Mouse (Mus musculus) lung, adult 18-20 months (tissue): ENCODE results near the gene Hoxd13.

Experiments
- DNase-seq, 2 experiments: peaks; one replicate each; pipeline ENCODE4 v3.0.0; 2022; ENCODE audit warnings: mixed read lengths in 2 of 2

Hoxd13 gene

DNA sequence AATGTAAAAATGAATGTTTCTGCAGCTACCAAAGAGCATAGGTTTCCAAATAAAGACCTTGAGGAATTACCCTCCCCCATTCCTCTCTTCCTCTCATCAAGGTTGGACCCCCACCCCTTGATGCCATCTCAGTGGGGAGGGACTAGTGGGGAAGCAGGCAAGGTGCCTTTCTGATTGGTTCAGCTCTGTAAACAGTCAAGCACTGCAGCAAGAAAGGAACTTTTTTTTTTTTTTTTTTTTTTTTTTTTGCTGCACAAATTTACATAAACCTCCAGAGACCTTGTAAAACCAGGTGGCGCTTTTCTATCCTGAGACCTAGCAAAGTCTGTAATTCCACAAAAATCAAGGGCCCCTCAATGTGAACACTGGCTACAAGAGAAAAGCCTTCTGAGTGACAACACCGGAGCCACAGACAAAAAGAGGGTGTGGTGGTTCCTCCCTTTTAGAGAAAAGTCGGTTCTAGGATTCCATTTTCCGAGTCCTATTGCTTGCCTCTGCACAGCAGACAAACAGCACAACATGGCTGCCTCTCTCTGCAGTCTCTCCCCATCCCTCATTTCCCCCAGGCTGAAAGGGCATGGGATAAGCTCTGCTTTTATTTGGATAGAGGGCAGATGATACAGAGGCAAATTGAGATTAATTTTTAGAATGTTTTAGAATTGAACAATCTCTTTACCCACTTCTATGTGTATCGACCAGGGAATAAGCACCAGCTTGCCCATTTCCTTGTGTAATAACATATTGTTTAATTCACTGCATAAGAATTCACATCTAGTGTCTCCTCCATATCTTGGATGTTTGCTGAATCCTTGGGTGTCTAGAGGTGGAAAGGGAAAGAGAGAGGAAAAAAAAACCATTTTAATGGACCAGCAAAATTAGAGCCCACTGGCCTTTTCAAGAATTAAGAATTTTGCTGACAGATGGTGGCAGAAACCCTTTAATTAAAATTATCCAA is 41.6 kb downstream of the Hoxd13 start:
- no peak for DNase-seq

DNA sequence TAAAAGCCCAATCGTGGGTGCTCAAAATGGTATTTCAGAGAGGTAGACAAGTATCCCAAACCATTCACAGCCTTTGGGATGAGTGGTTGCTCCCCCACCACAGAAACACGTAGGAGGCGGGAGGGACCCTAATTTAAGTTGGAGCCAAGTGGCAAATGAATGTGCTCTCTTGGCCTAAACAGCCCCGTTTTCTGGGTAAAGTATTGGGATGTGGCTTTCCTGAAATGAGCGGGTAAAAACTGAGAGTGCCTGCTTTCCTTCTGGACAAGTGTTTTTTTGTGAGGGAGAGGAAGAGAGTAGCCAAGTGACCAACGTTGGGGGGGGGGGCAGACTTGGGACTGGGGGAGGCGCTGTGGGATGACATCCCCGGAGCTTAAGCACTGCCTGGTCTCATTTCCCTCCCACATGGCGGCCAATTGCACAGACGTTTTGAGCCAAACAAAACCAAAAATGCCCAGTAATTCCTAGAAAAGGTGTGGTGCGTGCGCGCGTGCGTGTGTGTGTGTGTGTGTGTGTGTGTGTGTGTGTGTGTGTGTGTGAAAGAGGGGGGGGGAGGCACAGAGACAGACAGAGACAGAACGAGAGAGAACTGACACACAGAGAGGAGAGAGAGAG is 42.9 kb downstream of the Hoxd13 start:
- no peak for DNase-seq

DNA sequence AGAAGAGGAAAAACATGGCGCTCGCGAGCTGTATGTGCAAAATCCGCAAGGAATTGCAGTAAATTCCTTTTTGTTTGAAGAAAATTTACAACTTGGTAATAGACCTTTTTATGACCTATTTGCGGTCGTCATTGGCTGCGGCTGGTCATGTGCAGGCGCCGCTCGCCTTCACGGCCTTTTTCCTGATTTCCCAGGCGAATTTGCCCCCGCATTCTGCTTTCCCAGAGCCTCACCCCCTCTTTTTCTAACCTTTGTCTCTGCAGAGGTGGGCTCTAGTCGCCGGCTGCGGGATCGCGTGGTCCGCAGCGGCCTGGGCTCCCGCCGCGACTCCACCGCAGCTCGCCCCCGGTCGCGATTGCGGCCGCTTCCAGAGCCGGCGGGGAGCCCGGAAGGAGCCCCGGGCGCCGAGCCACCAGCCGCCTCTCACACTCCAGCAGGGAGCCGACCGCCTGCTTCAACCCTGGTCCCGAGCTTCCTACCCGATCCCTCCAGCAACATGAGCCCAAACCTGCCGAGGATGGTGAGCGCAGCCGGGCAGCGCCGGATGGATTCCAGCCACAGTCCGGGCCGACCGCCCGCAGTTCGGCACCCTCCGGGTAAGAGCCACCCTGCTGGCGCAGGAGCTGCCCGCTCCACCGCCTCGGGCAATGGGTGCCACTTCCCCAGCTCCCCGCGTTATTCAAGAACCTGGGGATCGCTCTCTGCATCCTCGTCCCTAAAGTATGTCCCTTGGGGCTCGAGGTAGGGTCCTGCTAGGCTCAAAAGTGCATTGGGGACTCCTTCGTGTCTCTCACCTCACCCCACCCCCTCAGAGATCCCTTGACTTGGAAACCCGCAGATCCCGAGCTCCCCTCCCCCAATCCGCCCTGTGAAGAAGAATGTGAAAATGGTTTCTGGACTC is 43.9 kb downstream of the Hoxd13 start, which contains the start of the genes Hoxd3 and Hoxd4:
Gene Hoxd3, plus strand, starts transcription at position 207 of the 901 bp plus-strand sequence.
Gene Hoxd4, plus strand, starts transcription at position 209 of the 901 bp plus-strand sequence.
- DNase-seq, result no peak

DNA sequence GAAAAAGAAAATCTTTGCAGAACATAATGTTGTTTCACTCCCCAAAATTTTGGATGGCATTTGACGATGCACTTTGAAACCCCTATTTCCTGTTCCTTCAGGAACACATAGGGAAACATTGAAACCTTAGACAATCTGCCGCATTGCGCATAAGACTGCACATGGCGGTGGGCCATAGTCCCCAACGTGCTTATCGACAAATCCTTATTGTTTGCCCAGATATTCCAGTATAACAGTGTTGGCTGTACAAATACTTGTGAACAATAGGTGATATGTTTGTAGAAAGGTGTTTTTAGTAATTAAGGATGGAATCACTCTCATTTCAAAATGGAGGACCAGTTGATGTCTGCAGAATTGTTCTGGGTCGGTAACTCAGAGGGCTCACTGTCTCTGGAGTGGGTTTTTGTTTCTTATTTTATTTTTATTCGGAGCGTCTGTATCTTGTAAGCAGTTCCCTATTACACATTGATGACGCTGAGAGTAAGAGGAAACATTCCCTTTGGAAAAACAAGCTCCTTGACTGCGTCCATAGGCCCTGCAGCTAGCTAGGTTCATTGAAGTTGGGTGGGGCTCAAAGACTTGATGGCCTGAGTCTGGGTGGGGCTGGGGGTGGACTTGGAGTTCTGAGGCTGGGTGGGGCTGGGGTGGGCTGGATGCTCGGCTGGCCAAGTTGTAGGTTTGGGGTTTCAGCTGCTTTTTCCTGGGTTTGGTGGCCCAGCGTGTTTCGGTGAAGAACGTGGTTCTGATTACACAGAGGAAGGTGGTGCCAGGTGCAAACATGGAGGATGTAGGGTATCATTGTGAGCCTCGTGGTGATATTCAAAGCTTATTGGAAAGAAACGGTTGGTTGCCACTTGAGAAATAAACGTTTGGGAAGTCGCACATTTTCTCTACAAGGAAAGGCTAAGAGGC is 45.4 kb downstream of the Hoxd13 start:
- no peak for DNase-seq

DNA sequence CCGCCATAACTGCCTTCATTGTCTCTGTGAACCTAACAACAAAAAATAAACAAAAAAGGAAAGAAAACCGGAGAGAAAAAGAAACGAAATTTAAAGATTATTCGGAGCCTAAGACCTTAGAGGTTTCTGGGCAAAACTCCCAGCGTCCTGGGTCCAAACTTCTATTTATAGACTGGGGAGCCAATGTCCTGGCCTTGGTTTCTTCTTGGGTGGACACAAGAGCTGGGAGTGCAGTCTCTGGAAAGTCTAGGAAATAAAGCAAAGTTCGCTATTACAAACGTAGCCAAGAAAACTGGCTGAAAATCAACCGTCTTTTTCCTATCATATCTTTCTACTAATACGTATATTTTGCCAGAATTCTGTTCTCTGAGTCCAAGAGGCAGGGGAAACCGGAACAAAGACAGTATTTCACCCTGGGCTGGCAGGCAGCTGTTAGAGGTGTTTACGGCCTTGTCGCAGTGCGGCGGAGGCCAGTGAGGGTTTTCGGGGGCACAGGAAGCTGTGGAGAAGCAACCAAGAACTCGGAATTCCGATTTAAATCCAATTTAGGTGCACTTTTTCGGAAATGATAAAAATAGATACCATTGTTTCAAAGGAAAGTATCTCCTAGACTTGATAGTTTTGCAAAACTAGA is 46.2 kb downstream of the Hoxd13 start:
- DNase-seq, result no peak

DNA sequence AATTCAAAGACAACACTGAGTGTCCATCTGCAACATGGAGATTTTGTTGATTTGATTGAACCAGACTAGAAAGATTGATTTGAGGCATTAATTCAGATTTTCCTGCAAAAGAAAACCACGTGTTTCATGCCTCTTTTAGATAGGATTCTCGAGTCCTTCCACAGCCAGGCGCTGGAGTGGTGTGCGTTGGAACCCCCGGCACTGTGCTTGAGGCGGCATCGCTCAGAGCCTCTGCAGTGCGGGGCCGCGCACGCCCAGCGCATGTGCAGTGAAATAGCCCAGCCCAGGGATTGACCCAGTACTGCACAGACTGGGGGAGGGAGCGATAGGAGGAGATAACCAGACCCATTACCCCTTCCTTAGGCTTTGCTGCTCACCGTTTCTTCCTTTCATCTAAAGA is 46.8 kb downstream of the Hoxd13 start:
- no peak for DNase-seq

DNA sequence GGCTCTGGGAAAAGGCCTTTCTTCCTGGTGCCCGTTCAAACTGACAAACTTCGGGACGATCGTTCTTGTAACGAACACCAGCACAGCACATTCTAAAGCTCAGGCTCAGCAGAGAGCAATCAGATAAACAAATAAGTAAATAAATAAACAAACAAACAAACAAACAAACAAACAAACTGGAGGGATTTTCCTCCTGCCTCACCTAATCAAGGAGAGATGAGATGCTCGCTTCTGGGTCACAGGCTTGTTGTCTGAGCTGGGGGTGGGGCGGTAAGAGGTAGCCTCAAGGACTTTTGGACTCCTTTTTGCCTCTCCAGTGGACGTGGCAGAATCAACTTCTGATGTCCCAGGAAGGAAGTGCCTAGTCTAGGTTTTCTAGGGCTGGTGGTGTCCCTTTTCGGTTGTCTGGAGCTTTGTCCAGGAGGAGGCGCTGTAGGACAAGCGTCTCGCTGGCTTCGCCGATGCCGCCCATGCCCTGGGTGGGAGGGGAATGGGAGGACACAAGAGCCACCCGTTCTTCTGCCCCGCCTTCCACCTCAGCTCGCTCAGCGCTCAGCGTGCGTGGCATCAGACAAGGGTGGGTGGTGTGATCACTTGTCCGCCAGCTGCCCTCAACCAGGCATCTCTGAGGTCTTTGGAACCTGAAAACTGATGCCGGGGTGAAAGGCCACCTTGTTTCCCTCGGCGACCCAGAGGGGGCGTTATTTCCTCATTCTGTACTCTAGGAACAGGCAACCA is 47.6 kb downstream of the Hoxd13 start:
- peak; percentile 66 to 77 for DNase-seq

DNA sequence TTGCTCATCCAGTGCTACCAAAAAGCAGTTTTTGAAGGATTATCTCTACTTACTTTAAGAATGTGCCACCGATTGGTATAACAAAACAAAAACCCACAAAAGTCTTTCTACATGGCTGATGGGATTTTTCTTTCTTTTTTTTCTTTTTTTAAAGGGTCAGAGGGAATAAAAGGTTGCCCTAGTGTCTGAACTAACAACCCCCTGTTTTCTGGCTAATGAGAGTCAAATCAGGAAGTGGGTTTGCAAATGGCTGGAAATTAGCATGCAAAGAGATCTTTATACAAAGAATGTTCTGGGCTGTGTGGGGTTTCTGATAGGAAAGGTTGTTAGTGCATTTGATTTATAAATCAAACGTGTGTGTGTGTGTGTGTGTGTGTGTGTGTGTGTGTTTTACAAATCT is 52.3 kb downstream of the Hoxd13 start:
- no peak for DNase-seq

DNA sequence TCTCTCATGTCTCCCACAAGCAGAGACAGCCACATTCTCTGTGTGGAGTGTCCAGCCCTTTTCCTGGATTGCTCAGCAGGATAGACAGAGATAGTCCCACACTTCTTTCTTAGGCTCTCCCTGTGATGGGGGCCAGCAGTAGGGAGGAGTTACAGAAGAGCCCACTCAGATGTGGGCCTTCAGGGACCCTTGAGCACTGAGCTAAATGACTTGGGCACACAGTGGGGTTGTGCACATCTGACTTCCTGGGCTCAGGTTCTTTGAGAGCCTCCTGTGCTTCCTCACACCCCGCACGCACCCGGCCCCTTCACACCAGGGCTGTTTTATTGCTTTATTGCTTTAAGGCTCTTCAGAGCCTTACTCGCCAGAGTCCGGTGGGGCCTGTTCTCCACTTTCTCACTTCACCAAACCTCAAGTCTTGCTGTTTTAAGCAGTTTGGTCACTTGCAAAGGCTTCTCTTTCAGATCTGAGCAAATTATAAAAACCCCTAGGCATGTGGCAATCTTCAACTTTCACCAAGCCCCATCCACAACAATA is 52.9 kb downstream of the Hoxd13 start:
- no peak for DNase-seq
